Mouse (Mus musculus) left cerebral cortex, postnatal 14 days (tissue): ENCODE measurements around the gene Mcrip1. TPM values are rescaled to one million over a fixed set of nuclear protein-coding genes. Genes with fewer than 3 reads are reported as not detected.

ENCODE experiments used
- DNase-seq, 2 experiments: peaks; one replicate each; pipeline ENCODE4 v3.0.0; 2021 to 2022; ENCODE audit warnings: low spot score in 2 of 2, mixed read lengths in 1 of 2
- intact Hi-C: fragments of 180-260 bp; cut with DNase I; formaldehyde crosslinking; loops from one replicate; pipeline ENCODE4 v1.15.1; 2025
- total RNA-seq, 2 experiments: library from RNA; stranded (reverse); gene quantifications; 2 replicates each; pipeline ENCODE4 v1.2.3; 2021

The Mcrip1 gene
- total RNA-seq, 2 experiments from 2014 or later = 95.9 to 101 TPM

DNA sequence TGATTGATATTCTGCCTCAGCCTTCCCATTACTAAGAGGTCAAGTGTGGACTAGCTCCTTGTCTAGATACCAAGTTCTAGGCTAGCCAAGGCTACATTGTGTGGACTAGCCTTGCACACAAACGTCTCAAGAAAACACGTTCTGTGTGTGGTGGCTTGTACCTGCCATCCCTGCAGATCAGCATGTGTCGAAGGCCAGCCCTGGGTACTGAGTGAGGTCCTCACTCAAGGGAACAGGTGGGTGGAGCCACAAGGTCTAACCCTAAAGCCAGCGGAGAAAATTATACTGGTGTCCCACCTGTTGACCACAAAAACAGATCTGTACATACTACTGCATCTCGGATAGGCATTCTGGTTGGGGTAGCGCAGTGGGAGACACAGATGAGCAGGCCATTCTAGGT is 49.6 kb downstream of the Mcrip1 start:
- intact Hi-C loops = no loop called here
- no peak for DNase-seq

DNA sequence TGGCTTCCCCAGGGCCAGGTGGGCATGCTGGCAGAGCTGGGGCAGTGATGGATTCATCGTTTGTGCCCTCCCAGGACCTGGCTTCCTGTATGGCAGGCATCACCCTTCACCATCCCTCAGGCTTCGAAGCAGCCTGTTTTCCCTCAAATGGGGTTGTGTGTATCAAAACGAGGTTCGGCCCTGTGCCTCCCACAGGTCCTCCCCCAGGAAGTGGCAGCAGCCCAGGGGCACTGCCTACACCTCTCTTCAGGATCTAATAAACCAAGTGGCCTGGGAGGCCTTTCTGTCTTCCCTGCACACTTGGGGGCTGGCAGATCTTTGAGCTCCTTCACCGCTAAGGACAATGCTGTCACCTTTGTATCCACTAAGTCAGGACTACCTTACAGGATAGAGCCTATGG is 50.6 kb downstream of the Mcrip1 start:
- DNase-seq = no peak
- intact Hi-C loops = no loop called here

DNA sequence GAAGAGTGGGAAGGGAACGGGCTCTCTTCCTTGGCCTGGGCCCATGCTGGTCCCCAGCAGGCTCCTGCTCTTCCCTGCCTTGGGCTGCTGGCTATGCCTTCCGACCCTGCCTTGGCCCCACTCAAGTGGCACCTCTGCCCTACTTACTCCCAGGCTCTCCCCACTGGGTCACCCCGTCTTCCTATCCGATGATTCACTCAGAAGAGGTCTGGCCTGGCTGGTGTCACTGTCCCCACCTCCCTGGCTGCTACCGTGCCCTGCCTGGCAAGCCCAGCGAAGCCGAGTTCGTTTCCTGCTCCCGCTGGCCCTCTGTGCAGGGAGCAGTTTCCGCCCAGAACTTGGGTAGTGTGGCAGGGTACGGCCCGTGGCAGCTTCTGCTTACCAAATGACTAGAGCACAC is 51.3 kb downstream of the Mcrip1 start:
- intact Hi-C loops = no loop called here
- no peak for DNase-seq

DNA sequence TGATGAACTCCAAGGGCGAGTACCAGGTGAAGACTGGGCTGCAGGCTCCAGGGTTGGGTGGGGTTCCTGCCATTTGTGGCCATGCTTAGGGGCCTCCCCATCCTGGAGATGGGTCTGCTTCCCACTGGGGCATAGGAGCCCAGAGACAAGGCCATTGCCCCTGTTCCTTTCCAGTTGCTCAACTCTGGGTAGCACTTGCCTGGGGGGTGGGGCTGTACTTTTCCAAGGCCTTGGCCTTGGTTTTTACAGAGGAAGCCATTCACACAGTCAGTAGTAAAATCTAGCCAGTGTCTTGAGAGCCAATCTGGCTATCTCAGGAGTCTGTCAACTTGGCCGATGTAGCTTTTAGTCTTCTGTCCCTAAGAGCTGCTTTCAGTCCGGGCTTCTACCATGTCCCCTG is 52.1 kb downstream of the Mcrip1 start:
- intact Hi-C loops = no loop called here
- DNase-seq = no peak

DNA sequence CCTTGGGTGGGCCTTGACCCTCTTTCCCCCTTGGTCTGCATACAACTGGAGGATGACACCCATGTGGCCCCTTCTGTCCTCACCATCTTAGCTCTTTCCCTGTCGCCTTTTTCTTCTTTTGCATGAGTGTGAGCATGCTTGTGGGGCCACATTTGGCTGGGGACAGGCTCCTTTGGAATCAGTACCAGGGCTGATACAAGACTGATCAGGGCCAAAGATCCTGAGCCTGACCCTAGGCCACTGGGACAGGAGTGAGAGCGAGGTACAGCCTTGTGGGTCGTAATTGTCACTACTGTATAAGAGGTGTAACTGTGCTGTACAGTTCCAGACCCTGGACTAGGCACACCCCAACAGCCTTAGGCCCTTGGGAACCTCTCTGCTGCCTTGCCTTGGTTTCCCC is 55.6 kb downstream of the Mcrip1 start:
- no peak for DNase-seq
- intact Hi-C loops = no loop called here

DNA sequence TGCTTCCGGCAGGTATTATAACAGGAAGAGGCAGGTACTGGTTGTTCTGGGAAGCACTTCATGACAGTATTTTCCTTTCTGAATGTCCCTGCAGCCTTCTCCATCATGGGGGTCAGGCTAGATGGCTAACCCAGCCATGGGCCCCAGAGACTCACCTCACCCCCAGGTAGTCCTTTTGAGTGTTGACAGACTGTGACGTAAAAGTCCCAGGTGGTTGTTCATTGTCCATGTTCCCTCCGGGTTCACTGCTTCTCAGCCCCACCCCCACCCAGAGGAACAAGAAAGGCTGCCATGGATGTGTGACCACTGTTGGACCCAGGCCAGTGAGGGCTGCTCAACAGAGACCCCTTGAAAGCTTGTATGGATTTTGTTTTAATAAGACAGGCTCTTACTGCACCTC is 56.2 kb downstream of the Mcrip1 start:
- no peak for DNase-seq

More for the DNA sequence above, 56.2 kb downstream of the Mcrip1 start:
- intact Hi-C loops = no loop called here

Other genes with a start within 250 kb of the Mcrip1 start
- 1,000 to 10,000 TPM; 1,748 to 1,778 TPM for gene Actg1, start 201.2 kb downstream of the Mcrip1 start, total RNA-seq
- under 1 TPM in 1 of 2 experiments, not detected in 1; 0.80 TPM for gene Fscn2, start 188.2 kb downstream of the Mcrip1 start, total RNA-seq
- gene Faap100, start 171.0 kb downstream of the Mcrip1 start, total RNA-seq = 10 to 100 TPM; 30.4 to 35.9 TPM
- 10 to 100 TPM; 67.8 to 71.3 TPM for gene Nploc4, start 112.0 kb downstream of the Mcrip1 start, total RNA-seq
- gene Tspan10, start 107.1 kb downstream of the Mcrip1 start, total RNA-seq = 1 to 10 TPM in 1 of 2 experiments, not detected in 1; 3.6 TPM
- under 1 TPM; 0.40 TPM for gene Pde6g, start 96.2 kb downstream of the Mcrip1 start, total RNA-seq
- 10 to 100 TPM; 13.0 to 14.7 TPM for gene Oxld1, start 91.7 kb downstream of the Mcrip1 start, total RNA-seq
- gene Ccdc137, start 91.6 kb downstream of the Mcrip1 start, total RNA-seq = 10 to 100 TPM; 23.1 TPM
- 10 to 100 TPM; 59.5 to 60.1 TPM for gene Arl16, start 82.1 kb downstream of the Mcrip1 start, total RNA-seq
- 10 to 100 TPM; 74.6 to 78.2 TPM for gene Mrpl12, start 65.1 kb downstream of the Mcrip1 start, total RNA-seq
- 10 to 100 TPM; 19.2 to 22.3 TPM for gene Slc25a10, start 57.9 kb downstream of the Mcrip1 start, total RNA-seq
- under 1 TPM; 0.17 to 0.18 TPM for gene Gcgr, start 19.0 kb downstream of the Mcrip1 start, total RNA-seq
- gene Ppp1r27, start 1.4 kb upstream of the Mcrip1 start, total RNA-seq = not detected
- 100 to 1,000 TPM; 125 to 127 TPM for gene P4hb, start 23.5 kb upstream of the Mcrip1 start, total RNA-seq
- 100 to 1,000 TPM; 397 to 401 TPM for gene Arhgdia, start 31.9 kb upstream of the Mcrip1 start, total RNA-seq
- gene Alyref, start 48.6 kb upstream of the Mcrip1 start, total RNA-seq = 10 to 100 TPM; 65.4 to 72.9 TPM
- 100 to 1,000 TPM in 1 of 2 experiments, 10 to 100 TPM in 1; 99.6 to 100 TPM for gene Anapc11, start 48.7 kb upstream of the Mcrip1 start, total RNA-seq
- 1 to 10 TPM in 1 of 2 experiments, under 1 TPM in 1; 0.97 to 1.0 TPM for gene Npb, start 58.8 kb upstream of the Mcrip1 start, total RNA-seq
- gene Pcyt2, start 68.2 kb upstream of the Mcrip1 start, total RNA-seq = 100 to 1,000 TPM; 131 to 134 TPM
- 10 to 100 TPM; 34.7 to 42.4 TPM for gene Sirt7, start 75.5 kb upstream of the Mcrip1 start, total RNA-seq
- gene Mafg, start 83.9 kb upstream of the Mcrip1 start, total RNA-seq = 10 to 100 TPM; 84.3 to 94.3 TPM
- 1 to 10 TPM; 3.8 to 4.0 TPM for gene Pycr1, start 94.0 kb upstream of the Mcrip1 start, total RNA-seq
- gene Myadml2, start 98.4 kb upstream of the Mcrip1 start, total RNA-seq = 1 to 10 TPM; 5.9 to 6.0 TPM
- 1 to 10 TPM; 5.7 to 8.9 TPM for gene Notum, start 111.4 kb upstream of the Mcrip1 start, total RNA-seq
- gene Aspscr1, start 123.2 kb upstream of the Mcrip1 start, total RNA-seq = 10 to 100 TPM; 50.0 to 59.5 TPM
- gene Cenpx, start 164.0 kb upstream of the Mcrip1 start, total RNA-seq = 10 to 100 TPM; 26.8 to 30.2 TPM
- gene Lrrc45, start 164.2 kb upstream of the Mcrip1 start, total RNA-seq = 10 to 100 TPM; 57.2 to 60.1 TPM
- gene Rac3, start 171.7 kb upstream of the Mcrip1 start, total RNA-seq = 10 to 100 TPM; 92.2 to 99.5 TPM
- 1 to 10 TPM; 5.7 to 7.8 TPM for gene Dcxr, start 177.6 kb upstream of the Mcrip1 start, total RNA-seq
- 1 to 10 TPM; 1.5 to 3.0 TPM for gene Cbr2, start 182.4 kb upstream of the Mcrip1 start, total RNA-seq
- 10 to 100 TPM; 25.9 to 30.1 TPM for gene Hmga1b, start 213.1 kb upstream of the Mcrip1 start, total RNA-seq
- 10 to 100 TPM; 75.3 to 79.6 TPM for gene Rfng, start 234.5 kb upstream of the Mcrip1 start, total RNA-seq
- 100 to 1,000 TPM; 141 to 144 TPM for gene Gps1, start 234.5 kb upstream of the Mcrip1 start, total RNA-seq
- gene Dus1l, start 246.7 kb upstream of the Mcrip1 start, total RNA-seq = 10 to 100 TPM; 44.2 to 49.0 TPM